Mouse (Mus musculus) adrenal gland, adult 18-20 months (tissue): ENCODE results near the gene Ubiad1. TPM values are rescaled to one million over a fixed set of nuclear protein-coding genes. Genes with fewer than 3 reads are reported as not detected.

Source experiments
- DNase-seq, 2 experiments: peaks; one replicate each; pipeline ENCODE4 v3.0.0; 2021 to 2022; ENCODE audit warnings: low spot score in 2 of 2
- total RNA-seq, 2 experiments: library from RNA; stranded (reverse); gene quantifications; 1 replicate in 1 of 2; 2 replicates in 1 of 2; pipeline ENCODE4 v1.2.3; 2021

The Ubiad1 gene
- total RNA-seq, 2 experiments from 2014 or later: 21.5 to 22.4 TPM

DNA sequence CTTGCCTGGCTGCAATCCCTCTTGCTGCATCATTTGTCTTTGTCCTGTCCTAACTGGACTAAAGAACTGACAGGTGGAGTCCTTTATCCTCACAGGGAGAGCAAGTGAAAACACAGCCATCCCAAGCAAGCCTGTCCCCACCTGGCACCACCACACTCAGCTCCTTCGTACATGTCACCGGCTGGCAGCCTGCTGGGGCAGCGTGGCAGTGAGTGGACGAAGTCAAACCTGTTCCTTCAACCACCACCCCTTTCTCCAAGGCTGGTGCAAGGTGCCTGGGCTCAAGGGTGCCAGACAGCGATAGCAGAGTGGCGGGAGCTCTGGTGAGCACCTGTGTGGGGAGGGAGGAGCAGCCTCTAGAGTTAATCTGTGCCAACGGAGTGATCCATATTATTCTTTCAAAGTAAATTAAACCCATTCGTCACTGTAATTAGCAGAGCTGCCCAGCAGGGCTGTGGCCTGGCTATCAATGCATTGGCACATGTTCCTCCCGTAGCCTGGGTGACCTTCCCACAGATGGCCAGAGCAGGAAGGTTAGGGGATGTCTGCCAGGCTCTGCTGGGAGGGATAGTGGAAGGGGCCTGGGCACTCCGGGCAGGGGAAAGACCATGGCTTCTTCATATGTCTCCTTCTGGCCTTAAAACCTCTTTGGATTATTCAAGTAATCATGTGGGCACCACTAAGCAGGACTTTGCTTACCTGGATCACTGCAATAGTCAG, 36.2 kb downstream of the Ubiad1 start:
- DNase-seq: no peak

DNA sequence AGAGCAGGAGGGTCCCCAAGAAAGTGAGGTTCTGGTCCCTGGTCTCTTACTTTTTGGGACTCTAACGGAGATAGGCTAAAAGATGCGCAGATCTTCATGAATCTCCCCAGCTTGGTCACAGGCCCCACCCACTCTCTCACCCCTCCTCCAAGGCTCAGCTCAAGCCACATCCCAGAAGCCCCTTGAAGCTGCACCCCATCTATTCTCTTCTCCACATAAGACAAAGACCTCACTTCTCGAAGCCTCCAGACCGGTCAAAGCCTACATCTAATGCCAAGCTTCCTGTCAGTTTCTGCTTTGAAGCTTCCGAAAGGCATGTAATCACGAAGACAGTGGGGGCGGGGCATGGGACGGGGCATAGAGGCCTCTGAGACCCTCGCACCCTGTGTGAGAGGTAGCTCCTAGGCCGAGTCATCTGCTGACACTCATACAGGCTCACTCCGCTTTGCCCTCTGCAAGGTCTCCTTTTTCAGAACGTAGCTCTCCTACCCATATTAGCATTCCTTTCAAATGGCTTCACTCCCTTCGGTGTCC, 39.2 kb downstream of the Ubiad1 start:
- DNase-seq: no peak

DNA sequence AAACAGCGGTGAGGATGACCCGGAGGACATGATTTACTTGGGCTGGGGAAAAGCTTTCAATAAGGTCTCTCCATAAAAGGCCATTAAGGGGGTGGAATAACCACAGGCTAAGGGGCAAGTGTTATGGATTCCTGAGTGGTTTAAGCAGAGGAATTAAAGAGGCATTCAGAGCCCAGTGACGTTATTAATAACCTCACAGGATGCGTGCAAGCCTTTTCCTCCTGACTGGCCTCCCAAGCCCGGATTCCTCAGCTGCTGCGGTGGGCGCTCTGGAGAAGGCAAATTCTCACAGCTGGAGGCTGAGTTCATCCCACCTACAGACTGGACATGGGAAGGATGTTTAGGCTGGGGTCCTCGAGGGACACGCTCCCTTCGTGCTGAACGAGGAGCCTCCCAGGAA, 39.8 kb downstream of the Ubiad1 start:
- no peak for DNase-seq

DNA sequence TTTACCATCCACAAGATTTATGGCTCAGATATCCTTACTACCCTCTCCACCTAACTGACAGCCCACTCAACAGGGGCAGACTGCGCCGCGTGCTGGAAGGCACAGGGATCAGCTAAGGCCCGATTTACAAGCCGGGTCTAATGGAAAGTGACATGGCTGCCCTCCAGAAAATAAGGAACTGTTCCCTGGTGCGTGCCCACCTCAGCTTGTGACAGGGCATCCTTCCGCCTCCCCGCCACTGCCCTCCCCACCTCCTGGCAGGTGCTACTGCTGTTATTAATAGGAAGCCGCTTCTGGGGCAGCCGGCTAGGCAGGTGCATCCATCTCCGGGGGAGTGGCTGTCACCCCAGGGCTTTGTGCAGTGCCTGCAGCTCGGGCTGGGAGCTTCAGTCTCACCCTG, 41.2 kb downstream of the Ubiad1 start:
- no peak for DNase-seq

DNA sequence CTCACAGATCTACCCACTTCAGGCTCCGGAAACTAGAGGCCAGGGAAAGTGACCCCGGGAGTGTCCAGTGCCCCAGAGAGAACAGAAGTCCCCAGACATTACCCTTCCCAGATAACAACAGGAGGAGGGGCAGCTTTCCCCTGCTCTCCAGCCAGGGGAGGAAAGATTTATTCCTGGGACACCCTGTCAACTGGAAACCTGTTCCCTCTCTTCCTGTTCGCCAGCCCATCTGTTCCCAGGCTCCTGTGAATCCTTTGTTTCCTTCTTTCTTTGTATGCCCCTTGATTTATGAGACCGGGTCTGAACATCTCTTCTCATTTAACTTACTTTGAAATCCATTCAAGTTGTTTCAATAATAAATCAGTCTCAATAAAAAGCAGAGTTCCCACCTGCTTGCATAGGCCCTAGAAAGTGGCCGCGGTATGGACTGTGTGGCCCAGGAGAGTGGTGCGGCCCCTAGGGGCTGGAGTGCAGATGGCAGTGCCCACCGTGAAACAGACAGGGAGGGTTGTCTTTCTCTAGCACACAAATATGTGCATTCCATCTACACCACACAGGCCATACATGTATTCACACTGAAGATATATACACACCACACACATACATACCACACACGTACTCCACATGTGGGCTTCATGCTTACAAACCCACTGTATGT, 45.0 kb downstream of the Ubiad1 start:
- DNase-seq: no peak

DNA sequence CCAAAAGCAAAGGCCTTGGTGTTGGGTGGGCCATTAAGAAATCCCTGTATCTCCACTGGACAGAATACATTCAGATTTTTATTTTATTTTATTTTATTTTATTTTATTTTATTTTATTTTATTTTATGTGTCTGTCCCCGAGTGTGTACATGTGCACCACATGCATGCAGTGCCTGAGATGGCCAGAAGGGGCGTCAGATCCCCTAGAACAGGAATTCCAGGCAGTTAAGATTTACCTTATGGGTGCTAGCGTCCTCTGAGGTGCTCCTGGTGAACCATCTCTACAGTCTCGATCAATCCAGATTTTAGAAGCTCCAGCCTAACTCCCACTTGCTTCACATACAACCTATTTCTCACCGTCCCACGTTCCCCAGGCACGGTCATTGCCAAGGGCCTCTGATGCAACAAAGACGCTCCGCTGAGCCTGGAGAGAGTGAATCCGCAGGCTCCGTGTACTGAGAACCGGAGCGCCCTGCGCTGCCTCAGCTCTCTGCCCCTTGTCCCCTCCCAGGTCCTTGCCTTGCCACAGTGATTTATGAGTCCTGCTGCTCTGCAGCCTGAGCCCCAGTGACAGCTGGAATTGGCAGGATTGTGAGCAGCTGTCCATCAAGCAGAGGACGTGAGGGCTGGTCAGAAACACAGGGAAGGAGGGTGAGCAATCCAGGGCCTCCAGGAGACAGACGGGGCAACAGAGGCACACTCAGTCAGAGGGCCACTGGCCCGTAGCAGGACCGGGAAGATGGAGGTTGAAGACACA, 46.9 kb downstream of the Ubiad1 start:
- DNase-seq: no peak

GRCm38 (mm10) chr4:148397113-148397512, 47.5 kb downstream of the Ubiad1 start:
- DNase-seq: no peak

GRCm38 (mm10) chr4:148395875-148396274, 48.7 kb downstream of the Ubiad1 start:
- no peak for DNase-seq

DNA sequence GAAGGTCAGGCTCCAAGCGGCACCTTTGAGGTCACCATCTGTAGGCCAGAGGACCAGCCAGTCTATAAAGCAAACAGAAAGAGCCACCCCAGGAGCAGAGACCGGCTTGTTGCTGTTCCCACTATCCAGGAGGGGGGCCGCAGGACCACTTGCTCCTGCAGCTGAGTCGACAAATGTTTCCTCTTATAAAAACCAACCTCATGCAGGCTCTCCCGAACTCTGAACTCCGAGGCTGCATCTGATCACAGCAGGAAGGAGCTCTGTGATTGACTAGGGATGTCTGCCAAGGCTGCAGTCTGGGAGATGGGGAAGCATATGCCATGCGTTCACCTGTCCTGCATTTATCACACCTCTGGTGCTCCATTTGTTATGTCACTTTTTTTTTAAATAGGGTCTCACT, 49.4 kb downstream of the Ubiad1 start:
- DNase-seq: no peak

DNA sequence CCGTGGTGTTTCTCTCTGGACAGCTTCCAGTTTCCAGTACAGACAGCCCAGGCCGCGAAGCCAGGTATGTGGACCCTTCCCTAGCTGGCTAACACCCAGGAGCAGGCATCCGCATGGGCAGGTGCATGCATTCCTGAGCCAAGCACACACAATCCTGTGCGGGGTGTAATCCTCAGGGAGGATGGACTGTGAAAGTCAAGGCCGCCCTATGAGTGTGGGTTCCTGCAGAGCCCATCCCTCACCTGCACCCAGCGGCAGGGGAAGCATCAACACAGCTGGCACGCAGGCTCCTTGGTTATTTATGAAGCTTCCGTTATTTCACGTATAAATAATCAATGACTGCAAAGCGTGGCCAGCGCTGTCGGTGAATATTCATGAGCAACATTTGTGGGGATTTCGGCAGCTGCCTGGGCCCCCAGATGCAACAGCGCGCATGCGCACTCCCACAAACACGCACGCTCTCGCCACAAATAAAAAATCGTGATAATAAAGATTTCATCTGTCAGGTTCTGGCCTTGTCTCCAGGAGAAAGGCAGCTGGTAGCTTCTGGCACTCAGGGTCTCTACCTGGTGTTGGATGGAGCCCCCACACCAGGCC, 52.8 kb downstream of the Ubiad1 start:
- no peak for DNase-seq

DNA sequence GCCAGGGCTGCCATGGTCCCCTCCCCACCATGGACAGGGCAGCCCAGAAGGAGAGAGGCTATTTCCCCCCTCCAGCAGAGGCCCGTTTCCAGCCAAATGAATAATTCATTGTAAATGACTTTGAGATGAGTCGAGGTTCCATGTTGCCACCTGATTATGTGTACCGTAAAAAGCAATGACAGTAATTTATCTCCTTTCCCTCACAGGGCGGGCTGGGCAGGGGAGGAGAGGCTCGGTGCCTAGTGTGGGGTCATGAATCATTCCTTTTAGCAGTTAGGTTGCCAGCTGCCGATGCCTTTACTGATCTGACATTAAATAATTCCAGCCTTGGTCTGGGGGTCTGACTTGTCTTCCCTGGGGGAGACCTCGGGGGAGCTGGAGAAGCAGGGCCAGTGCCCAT, 54.9 kb downstream of the Ubiad1 start:
- DNase-seq: no peak

- no peak for DNase-seq
Observed at GRCm38 (mm10) chr4:148389047-148389446, 55.5 kb downstream of the Ubiad1 start.

GRCm38 (mm10) chr4:148385269-148385668, 59.3 kb downstream of the Ubiad1 start:
- no peak for DNase-seq

Other genes starting within 250 kb of the Ubiad1 start
- gene Disp3, start 156.8 kb downstream of the Ubiad1 start, total RNA-seq: 1 to 10 TPM in 1 of 2 experiments, under 1 TPM in 1; 0.10 to 1.3 TPM
- 10 to 100 TPM; 84.3 to 87.9 TPM for gene Mtor, start 3.8 kb upstream of the Ubiad1 start, total RNA-seq
- 1 to 10 TPM in 1 of 2 experiments, under 1 TPM in 1; 0.63 to 1.3 TPM for gene Angptl7, start 55.7 kb upstream of the Ubiad1 start, total RNA-seq
- 10 to 100 TPM; 42.7 to 44.8 TPM for gene Exosc10, start 113.7 kb upstream of the Ubiad1 start, total RNA-seq
- 10 to 100 TPM; 53.3 to 73.6 TPM for gene Srm, start 146.7 kb upstream of the Ubiad1 start, total RNA-seq
- 1 to 10 TPM; 1.2 to 2.3 TPM for gene Masp2, start 157.8 kb upstream of the Ubiad1 start, total RNA-seq
- gene Tardbp, start 182.2 kb upstream of the Ubiad1 start, total RNA-seq: 100 to 1,000 TPM; 216 to 267 TPM
- not detected for gene Gm572, start 198.5 kb upstream of the Ubiad1 start, total RNA-seq